Mouse (Mus musculus) lung, adult 2 months (tissue): ENCODE measurements around the gene Ppm1h. TPM values are rescaled to one million over a fixed set of nuclear protein-coding genes. Genes with fewer than 3 reads are reported as not detected.

ENCODE experiments used
- DNase-seq: peaks from one replicate; pipeline ENCODE4 v3.0.0; 2022
- H3K4me1 ChIP-seq: fragments of 200-500 bp; 2 replicates; pipeline ENCODE4 v1.6.1; 2011; ENCODE audit warnings: low read length; ENCODE audit not compliant: control insufficient read depth, insufficient read depth
- H3K4me3 ChIP-seq: fragments of 200-500 bp; replicated peaks from 2 replicates; pipeline ENCODE3; 2011; ENCODE audit warnings: low read depth, mild to moderate bottlenecking, control low read depth, low read length; ENCODE audit errors: extremely low read depth
- CTCF ChIP-seq: fragments of 200-500 bp; IDR thresholded peaks from 2 replicates; pipeline ENCODE4 v1.5.1; 2011; ENCODE audit warnings: mild to moderate bottlenecking, low read length, control low read depth; ENCODE audit not compliant: insufficient read depth
- POLR2A ChIP-seq: fragments of 200-500 bp; IDR thresholded peaks from 2 replicates; pipeline ENCODE4 v1.6.1; 2011; ENCODE audit warnings: low read depth, mild to moderate bottlenecking, control low read depth, low read length, borderline replicate concordance; ENCODE audit errors: extremely low read depth
- WGBS: fragments of 180-500 bp; shearing (Covaris S2); methylation state at CpG from one replicate; pipeline ENCODE4 v1.1.7; 2018; 5-methylcytosine and 5-hydroxymethylcytosine counted together
- polyA plus RNA-seq: library from polyadenylated mRNA; depleted of rRNA; stranded (reverse); fragments of >200 nt; gene quantifications from 2 replicates; pipeline ENCODE4 v1.2.3, GENCODE M21; 2012

Ppm1h gene
- polyA plus RNA-seq, 1 experiment, result 9.2 TPM

DNA sequence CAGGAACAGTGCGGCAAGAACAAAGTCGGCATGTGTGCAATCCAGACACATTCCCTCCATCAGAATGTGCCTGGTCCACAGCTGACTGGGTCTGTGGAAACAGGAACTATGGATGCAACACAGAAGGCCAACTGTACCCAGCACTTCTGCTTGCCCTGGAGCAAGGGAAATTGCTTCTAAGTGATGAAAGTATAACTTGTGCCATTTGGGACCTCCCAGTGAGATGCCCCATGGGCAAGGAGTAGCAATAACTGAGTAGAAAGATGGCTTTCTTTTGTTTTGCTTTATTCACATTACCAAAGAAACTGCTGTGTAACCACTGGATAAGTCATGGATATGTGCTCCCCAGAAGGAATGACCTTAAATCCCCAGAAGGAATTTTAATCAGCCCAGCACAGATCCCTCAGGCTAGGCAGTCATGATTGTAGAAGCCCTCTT is 169.5 kb downstream of the Ppm1h start:
- Histone ChIP-seq H3K4me1 (no peaks in the 10 kb centered on the region), H3K4me3 (no peak overlapping the region)
- no peak for TF ChIP-seq CTCF
- DNase-seq, result no peak
- WGBS, result 63% methylated on average over 2 of the region's 2 CpGs

GRCm38 (mm10) chr10:122851267-122852160 is 173.0 kb downstream of the Ppm1h start:
- 84% methylated on average over 16 of the region's 16 CpGs for WGBS
- TF ChIP-seq CTCF (no peak), POLR2A (no peak)

DNA sequence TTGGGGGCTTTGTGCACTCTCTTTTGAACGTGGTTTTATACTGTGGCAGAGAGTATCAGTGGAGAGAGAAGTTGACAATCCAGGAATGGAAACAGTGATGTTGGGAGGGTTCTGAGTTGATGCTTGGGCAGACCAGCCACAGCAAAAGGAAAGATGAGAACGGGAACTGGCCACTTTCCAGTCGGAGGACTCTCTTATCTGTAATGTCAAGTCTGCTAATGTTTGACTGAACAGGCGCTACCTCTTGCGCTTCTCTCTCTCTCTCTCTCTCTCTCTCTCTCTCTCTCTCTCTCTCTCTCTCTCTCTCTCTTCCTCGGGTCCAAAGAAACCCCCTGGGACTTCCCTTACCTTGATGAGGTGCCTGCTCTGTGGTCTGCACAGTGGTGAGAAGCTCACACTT is 176.0 kb downstream of the Ppm1h start:
- no peak for DNase-seq
- TF ChIP-seq POLR2A (no peak), CTCF (no peak)
- Histone ChIP-seq H3K4me1 (0 out of 2 replicates have a peak, but pooled peaks cover under 1% of the 10 kb centered on the region), H3K4me3 (no peak overlapping the region)
- 48% methylated on average over 6 of the region's 6 CpGs for WGBS

More at GRCm38 (mm10) chr10:122851267-122852160, 173.0 kb downstream of the Ppm1h start:
- Histone ChIP-seq H3K4me3 (no peak overlapping the region), H3K4me1 (no peaks in the 10 kb centered on the region)
- no peak for DNase-seq

GRCm38 (mm10) chr10:122855149-122855548 is 176.6 kb downstream of the Ppm1h start:
- WGBS, result 46% methylated on average over 4 of the region's 4 CpGs
- Histone ChIP-seq H3K4me3 (no peak overlapping the region), H3K4me1 (0 out of 2 replicates have a peak, but pooled peaks cover 2% of the 10 kb centered on the region)
- no peak for DNase-seq
- TF ChIP-seq POLR2A (no peak), CTCF (no peak)

GRCm38 (mm10) chr10:122856040-122856764 is 177.6 kb downstream of the Ppm1h start:
- TF ChIP-seq CTCF (no peak), POLR2A (no peak)
- Histone ChIP-seq H3K4me3 (no peak overlapping the region), H3K4me1 (0 out of 2 replicates have a peak, but pooled peaks cover 2% of the 10 kb centered on the region)
- 66% methylated on average over 17 of the region's 17 CpGs for WGBS
- DNase-seq, result no peak

DNA sequence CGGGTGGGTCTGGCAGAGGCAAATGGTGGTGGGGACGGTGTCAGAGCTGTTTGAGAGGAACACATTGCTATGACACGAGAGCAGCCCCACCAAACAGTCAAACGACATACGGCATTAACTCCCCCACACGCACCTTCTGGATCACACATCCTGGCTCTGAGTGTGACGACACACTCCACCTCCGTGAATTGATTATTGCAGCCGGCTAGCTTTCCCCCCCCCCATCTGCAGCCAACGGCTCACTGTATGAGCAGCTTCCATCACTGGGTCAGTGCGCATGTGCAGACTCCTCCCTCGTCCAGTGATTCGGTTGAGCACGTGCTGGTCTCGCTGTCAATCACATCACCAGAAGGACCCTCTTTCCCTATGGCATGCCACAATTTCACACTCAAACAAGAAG is 178.6 kb downstream of the Ppm1h start:
- 95% methylated on average over 15 of the region's 15 CpGs for WGBS
- Histone ChIP-seq H3K4me3 (no peak overlapping the region), H3K4me1 (0 out of 2 replicates have a peak, but pooled peaks cover 2% of the 10 kb centered on the region)
- DNase-seq, result no peak
- TF ChIP-seq POLR2A, result no peak
- TF ChIP-seq CTCF, result no peak

DNA sequence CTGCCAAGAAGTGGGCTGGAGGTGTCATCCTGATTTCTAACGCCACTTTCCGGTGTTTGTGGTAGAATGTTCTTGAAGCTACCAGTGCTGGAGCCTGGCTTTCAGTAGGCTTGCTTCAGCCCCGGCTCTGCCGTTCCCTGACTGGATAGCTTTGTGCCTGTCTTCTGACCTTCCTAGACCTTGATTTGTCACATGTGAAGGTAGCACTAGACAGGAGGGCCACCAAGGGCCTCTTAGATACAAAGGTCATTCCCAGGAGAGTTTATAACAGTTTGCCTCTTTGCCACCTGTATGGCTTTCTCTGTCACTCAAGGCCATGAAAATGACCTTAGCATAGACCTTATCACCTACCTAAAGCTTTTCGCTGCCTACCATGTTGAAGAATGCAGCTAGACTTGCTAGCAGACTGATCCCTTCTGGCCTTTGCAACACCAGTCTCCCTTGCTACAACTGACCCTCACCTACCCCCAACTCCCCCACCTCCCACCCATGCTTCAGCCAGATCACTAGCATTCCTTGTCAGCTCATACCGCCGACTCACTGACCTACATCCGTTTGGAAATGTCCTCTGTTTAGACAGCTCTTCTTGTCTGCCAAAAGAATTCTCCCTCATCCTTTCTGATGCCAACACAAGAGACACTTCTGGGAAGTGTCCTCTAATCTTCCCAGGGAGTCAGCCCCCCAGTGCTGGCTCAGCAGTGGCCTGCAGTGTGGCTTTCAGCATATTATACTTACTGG is 180.5 kb downstream of the Ppm1h start:
- no peak overlapping the region for H3K4me3 ChIP-seq
- H3K4me1 ChIP-seq, result 0 out of 2 replicates have a peak, but pooled peaks cover 2% of the 10 kb centered on the region
- DNase-seq, result no peak
- WGBS, result 62% methylated on average over 8 of the region's 8 CpGs
- TF ChIP-seq CTCF, result no peak
- no peak for TF ChIP-seq POLR2A

GRCm38 (mm10) chr10:122859642-122859997 is 181.1 kb downstream of the Ppm1h start:
- no peak for DNase-seq
- Histone ChIP-seq H3K4me1 (0 out of 2 replicates have a peak, but pooled peaks cover 2% of the 10 kb centered on the region), H3K4me3 (no peak overlapping the region)
- TF ChIP-seq POLR2A, result no peak
- no peak for TF ChIP-seq CTCF
- WGBS, result 68% methylated on average over 8 of the region's 8 CpGs

DNA sequence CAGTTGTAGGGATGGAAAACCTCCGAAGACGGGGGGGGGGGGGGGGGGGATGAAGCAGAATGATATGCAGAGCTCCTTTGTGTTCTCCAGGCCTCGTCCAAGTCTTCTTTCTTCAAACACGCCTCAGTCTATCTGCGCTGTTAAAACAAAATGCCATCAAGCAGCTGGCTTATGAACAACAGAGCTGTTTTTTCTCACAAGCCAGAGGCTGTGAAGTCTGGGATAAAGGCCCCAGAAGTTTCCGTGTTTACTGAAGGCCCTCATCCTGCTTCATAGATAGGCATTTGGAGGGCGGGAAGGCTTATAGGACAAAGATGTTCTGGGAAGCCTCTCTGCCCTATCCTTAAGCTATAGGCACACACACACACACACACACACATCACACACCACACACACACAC is 181.5 kb downstream of the Ppm1h start:
- TF ChIP-seq CTCF (no peak), POLR2A (no peak)
- Histone ChIP-seq H3K4me3 (no peak overlapping the region), H3K4me1 (0 out of 2 replicates have a peak, but pooled peaks cover 2% of the 10 kb centered on the region)
- 50% methylated on average over 7 of the region's 7 CpGs for WGBS
- no peak for DNase-seq
